Mouse (Mus musculus): ENCODE data around the gene Ntrk2.

DNA sequence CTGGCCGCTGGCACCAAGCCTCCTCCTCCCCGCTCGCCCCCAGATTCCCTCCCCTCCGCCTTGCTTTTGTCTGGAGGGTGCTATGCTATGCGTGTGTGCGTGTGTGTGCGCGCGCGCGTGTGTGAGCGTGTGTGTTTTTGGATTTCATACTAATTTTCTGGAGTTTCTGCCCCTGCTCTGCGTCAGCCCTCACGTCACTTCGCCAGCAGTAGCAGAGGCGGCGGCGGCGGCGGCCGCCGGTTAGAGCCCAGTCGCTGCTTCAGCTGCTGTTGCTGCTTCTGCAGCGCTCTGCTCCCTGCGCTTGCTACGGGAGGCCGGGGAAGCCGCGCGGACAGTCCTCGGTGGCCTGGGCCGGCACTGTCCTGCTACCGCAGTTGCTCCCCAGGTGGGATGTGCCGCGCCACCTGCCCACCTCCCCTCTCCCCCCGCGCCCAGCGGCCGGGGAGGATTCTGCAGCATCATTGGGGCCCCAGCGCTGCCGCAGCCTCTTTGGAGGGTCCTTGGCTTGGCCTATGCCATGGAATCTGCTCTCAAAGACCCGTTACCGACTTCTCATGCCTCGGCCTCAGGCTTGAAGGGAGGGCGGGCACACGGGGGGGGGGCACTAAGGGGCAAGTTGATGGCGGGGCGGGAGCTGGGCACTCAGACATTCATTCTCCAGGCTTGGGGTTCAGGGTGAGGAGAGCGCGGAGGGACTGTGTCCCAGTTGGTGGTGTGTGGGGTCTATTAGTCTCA lies 1.4 kb downstream of the Ntrk2 start:
- TF ChIP-seq CTCF (conservative IDR thresholded peaks at IDR 0.05; ENCODE audit: low read length) (no peak), NANOG (IDR thresholded peaks at IDR 0.05; ENCODE audit: borderline replicate concordance, low read length) (no peak)

Measured in E14TG2a.4 (cell line).